Mouse (Mus musculus) spleen, postnatal 4 days (tissue): ENCODE measurements around the gene Syt12.
"Not testable (repeated sequence)": the region's sequence is repeated elsewhere in the genome, so short reads cannot be mapped to it uniquely, and the experiment has no call there.

ENCODE experiments used
- DNase-seq, 2 experiments: peaks; one replicate each; pipeline ENCODE4 v3.0.0; 2022; ENCODE audit warnings: low spot score in 2 of 2

The Syt12 gene

GRCm38 (mm10) chr19:4491080-4491695 lies 13.9 kb upstream of the Syt12 start:
- DNase-seq: no peak

DNA sequence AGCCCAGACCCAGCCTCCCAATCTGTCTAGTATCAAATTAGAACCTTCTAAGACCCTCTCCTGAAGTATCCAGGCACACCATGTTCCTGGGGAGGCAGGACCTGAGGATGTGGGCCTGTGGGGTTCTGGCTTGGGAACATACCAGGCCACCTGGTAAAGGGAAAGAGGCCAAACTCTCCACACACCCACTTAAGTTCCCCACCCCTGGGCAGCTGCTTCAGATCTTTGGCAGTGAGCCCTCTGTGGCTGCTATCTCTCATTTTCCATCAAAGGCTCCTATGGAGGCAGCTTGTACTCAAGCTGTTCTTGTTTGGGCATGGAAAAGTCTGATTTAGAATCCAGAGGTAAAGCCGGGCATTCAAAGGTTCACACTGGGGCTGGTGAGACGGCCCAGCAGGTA lies 10.6 kb upstream of the Syt12 start:
- no peak for DNase-seq

DNA sequence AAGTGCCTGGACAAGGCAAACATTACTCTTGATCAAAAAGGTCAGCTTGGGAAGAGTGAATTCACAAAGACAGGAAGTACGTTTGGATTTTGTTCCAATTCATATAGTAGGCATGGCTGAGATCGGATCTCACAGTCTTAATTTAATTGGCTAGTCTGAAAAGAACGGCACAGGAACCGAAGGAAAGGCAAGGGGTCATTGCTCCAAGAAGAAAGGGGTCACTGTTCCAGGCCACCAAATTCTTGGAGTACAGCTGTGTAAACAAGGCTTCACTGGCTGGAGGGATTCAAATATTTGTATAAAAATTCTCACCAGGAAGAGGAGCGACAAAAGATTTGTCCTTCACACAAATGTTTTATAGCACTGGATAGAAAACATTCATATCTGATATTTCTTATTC lies 7.8 kb upstream of the Syt12 start:
- no peak for DNase-seq

- DNase-seq: no peak
Observed at GRCm38 (mm10) chr19:4482111-4482859, 5.0 kb upstream of the Syt12 start.

GRCm38 (mm10) chr19:4481326-4481725 lies 4.1 kb upstream of the Syt12 start:
- no peak for DNase-seq

GRCm38 (mm10) chr19:4480041-4480440 lies 2.8 kb upstream of the Syt12 start:
- no peak for DNase-seq

DNA sequence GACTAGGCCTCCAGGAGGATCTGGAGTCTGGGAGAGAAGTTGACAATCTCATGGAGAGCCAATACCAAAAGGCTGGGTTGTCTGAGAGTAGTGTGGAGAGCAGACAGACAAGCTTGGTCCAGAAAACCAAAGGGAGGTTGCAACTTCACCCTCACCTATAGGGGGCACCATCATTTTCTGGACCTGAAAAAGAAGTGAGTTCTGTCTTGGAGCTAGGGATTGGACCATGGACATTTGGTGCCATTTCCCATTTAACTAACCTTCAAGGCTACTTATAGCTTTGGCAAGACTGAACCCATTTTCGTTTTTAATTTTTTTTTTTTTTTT lies 906 bp upstream of the Syt12 start:
- DNase-seq: no peak

DNA sequence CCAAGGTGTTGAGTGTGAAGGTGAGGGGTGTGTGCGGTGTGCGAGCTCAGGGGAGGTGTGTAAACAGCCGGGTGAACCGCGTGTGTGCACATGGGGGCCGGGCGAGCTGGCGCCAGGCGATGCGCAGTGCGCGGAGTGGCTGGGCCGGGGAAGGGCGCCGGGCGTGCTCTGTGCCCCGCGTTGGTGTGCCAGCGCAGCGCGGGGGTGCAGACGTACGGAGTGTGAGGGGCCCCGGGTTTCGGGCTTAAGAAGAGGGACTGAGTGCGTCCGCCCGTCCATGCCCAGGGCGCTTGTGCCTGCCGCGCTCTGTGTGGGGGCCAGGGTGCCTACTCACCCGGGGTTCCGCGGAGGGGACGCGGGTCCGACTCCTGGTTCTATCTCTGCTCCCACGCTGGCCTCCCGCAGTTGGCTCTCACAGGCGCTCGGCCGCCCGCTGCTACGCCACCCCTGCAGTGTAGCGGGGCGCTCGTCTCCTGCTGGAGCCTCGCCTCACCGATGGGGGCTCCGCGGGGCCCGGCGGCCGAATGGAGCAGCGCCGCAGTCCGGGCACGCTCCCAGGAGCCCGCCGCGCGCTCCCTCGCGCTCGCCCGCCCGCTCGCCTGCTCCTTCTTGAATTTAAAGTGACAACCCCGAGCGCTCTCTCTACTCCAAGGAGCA lies 518 bp downstream of the Syt12 start:
- no peak for DNase-seq

- DNase-seq: no peak
Observed at GRCm38 (mm10) chr19:4475224-4475925, 1.9 kb downstream of the Syt12 start.

- DNase-seq: no peak
Observed at GRCm38 (mm10) chr19:4474739-4475138, 2.5 kb downstream of the Syt12 start.

- no peak for DNase-seq
Observed at GRCm38 (mm10) chr19:4473549-4473948, 3.7 kb downstream of the Syt12 start.

DNA sequence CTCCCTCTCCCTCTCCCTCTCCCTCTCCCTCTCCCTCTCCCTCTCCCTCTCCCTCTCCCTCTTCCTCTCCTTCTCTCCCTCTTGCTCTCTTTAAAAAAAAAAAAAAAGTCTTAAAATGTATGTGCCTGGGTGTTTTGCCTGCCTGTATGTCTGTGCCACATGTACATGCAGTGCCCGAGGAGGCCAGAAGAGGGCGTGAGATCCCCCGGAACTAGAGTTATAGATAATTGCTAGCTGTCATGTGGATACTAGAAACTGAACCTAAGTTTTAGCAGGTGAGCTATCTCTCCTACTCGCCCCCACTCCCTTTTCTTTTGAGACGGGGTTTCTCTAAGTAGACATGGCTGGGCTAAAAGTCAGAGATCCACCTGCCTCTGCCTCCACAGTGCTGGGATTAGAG lies 8.9 kb downstream of the Syt12 start:
- peak; percentile 52 to 80 for DNase-seq

- DNase-seq: no peak
Observed at GRCm38 (mm10) chr19:4464666-4465065, 12.6 kb downstream of the Syt12 start.

DNA sequence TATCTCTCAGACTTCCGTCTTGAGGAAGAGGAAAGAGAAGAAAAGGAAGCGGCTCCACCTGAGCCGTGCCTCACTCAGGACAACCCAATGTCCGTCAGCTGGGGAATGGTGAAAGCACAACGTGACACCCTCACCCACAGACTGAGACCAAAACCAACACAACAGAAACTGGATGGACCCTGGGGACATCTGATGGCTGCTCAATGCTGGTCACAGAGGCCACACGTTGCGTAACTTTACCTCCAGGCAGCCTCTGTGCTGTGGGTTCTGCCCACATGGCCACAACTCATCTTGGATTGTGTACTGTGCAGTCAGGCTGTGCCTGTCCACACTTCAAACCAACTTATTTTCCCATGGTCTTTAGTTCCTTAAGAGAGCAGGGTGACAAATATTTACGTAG lies 15.3 kb downstream of the Syt12 start:
- no peak for DNase-seq

DNA sequence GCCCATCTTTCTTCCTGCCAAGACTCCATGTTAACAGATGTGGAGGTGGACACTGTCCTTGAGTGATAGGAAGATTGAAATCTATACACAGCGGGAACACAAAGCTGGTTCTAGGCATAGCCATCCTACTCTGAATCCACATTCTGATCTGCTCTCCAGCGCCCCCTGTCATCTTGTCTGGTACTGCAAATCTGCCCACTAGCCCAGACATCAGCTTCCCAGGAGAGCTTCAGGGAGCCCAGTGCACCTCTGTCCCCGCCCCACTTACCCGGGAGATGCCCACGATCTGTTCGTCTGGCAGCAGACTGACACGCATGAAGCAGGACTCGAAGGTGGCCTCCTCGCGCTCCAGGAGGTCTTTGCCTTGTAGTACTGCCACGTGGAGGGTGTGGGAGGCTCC lies 21.0 kb downstream of the Syt12 start:
- DNase-seq: peak; percentile 60 to 89

DNA sequence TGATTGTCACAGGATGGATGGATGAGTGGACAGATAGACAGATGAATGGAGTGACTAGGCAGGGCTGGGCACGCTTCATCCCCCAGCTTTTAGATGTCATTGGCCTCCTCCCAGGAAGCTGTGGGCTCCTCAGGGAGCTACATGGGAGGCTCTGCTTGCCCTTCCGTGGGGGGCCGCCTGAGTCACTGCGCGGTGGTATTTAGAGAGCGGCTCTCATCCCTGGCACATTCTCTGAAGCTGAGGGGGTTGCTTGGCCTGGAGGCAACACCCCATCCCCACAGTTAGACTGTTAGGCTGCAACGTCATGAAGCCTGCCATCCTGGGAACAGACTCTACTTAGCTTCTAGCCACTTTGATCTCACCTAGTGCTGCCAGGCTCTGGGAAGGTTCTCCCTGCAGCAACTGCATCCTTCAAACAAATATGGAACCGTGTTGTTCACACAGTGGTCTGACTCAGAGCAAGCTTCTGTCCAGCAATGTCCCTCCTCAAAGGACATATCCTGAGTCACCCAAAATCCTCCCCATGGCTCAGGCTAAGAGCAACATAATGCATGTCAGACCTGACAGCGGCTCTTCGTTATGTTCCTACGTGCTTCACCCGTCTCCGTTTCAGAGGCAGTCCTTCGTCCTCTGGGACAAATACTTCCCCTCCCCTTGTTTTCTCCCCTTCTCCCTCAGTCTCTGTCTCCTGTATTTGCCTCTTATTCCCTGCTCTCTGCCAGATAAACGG lies 22.0 kb downstream of the Syt12 start:
- no peak for DNase-seq

GRCm38 (mm10) chr19:4454040-4454439 lies 23.2 kb downstream of the Syt12 start:
- DNase-seq: not testable (repeated sequence)

DNA sequence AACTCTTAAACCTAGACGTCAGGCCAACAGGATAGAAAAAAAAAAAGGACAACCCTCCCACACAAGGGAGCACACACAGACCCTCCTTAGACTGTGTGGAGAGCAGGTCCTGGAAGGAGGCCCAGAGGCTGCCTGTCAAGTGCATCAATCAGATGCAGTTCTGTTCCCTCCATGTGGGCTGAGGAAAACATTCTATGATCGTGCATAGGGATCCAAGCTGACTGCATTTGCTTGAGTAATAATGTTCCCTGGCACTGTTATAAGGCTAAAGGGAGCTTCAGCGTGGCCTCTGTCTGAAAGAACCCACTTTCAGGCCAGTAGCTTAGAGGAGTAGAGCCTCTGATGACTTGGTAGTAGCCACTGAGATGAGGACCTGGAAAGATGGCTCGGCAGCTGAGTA lies 24.7 kb downstream of the Syt12 start:
- no peak for DNase-seq

- no peak for DNase-seq
Observed at GRCm38 (mm10) chr19:4451965-4452364, 25.3 kb downstream of the Syt12 start.

DNA sequence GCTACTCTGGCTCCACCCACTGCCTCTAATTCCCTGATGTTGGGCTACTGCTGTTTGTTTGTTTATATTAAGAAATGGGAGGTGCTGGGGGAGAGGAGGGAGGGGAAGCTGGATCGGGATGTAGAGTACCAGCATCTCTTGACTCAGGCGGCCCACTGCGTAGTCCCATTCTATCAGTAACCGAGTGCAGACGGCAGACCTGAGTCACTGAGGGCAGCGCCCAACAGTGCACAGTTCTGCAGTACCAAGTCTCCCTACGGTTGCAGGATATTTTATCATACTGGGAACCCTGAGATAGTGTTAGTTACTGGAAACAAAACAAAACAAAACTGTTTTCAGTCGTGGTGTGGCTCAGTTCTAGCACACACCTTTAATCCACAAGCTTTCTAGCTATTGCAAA lies 26.1 kb downstream of the Syt12 start:
- no peak for DNase-seq

GRCm38 (mm10) chr19:4450666-4451065 lies 26.6 kb downstream of the Syt12 start:
- DNase-seq: no peak

GRCm38 (mm10) chr19:4449230-4449629 lies 28.0 kb downstream of the Syt12 start:
- DNase-seq: no peak
